Mouse (Mus musculus): ENCODE data around the gene Lingo1. TPM values are rescaled to one million over a fixed set of nuclear protein-coding genes. Genes with fewer than 3 reads are reported as not detected.

Gene Lingo1
- total RNA-seq, 2 experiments from 2014 or later: 224 to 247 TPM

DNA sequence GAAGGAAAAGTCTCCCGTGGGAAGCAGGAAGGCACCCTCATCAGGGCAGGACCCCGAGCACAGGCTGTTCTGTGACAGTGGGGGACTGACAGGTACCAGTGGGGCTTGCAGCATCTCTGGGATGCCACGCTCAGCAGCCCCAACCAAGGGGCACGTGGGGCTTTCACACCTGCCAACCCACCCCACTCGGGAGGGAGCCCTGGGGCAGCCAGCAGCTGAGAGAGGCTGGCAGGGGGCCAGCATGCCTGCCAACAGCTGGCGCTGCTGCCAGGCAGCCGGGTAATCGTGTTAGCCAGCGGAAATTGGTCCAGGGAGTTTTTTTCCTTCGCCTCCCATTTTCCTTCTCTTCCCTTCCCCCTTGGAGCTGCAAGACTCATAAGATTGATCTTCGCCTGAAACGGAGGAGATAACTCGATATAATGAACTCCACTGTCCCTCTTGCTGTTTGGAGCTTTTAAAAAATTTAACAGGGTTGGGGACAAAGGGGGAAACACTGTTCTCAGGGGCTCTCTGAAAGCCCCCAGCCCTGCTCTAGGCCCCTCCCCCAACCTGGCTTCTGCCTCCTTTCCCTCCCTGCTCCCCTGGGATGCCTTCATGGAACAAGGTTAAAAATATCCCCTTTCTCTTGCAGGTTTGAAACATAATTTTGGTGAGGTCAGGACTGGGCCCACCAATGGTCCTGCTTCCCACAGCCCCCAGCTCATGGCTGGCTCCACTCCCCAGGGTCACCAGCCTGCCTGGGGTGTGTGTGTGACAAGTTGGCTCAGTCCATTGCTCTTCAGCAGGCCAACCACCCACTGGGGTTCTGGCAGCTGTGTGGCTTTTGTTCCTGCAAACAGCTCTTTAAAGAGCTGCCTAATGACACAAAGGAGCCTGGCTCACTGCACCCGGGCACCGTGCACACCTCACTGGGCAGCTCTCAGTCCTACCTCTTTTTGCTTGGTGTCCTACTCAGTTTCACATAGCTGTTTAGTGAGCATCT, 68.3 kb downstream of the Lingo1 start:
- intact Hi-C loops (cut with DNase I): no loop called here
- peak; percentile 85 for DNase-seq

DNA sequence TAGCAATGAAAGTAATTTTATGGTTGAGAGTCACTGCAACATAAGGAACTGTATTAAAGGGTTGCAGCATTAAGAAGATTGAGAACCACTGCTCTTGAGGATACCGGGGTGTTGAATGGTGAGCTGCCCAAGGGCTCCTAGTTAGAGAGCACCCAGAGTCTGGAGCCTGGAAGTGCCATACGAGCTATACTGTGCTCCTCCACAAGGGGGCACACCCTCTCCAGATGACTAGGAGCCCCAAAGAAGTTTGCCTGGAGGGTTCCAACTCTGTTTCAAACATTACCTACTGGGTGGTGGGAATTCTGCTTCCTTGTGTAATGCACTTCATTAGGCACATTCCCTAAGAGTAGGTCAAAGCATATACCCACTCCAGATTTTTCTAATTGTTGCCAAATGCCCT, 70.5 kb downstream of the Lingo1 start:
- intact Hi-C loops (cut with DNase I): no loop called here

DNA sequence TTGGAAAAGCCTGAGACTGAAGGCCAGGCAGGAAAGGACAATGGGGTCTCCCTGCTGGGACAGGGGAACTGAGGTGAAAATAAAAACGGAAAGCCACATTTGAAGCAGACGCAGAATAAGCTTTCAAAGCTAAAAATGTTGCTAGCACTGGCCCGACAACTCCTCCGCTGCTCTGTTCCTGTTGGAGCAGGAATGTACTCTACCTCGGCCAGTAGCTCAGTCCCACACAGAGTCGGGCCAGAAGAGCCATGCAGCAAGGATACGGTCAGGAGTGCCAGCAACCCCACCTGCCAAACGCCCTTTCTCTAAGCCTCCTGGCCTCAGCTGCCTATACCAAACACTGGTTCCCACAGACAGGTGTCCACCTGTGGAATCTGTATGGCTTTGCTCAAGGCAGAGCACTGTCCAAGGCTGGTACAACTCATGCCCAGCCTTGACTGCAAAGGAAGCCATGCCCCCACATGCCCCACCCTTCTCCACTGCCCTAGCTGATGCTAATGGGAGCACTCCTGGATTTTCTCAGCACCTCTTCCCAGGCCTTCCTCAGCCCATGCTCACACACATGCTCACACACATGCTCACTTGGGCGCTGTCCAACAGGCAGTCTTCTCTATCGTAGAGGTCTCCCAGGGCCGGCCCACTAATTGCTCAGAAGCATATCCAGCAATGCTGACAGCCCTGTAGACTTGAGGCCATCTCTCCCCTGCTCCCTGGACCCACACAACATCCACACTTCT, 74.0 kb downstream of the Lingo1 start:
- peak; percentile 86 for DNase-seq
- intact Hi-C loops (cut with DNase I): no loop called here

More for the DNA sequence above, 70.5 kb downstream of the Lingo1 start:
- peak; percentile 66 for DNase-seq

DNA sequence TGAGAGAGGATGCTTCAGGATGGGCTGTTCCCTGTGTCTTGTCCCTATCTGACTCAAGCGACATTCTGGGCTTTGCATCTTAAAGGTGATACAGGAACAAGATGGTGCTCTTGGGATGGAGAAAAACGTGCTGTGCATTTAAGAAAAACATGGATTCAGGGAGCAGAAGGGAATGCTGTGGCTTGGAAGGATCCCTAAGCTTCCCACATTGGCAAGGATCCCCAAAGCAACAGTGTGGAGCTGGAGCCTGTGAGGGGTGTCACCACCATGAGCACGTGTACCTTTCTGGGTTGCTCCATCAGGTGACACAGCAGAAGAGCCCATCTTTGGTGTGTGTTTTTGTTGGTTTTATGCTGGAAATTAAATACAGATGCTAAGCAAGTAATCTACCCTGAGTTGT, 77.3 kb downstream of the Lingo1 start:
- DNase-seq: no peak
- intact Hi-C loops (cut with DNase I): no loop called here

DNA sequence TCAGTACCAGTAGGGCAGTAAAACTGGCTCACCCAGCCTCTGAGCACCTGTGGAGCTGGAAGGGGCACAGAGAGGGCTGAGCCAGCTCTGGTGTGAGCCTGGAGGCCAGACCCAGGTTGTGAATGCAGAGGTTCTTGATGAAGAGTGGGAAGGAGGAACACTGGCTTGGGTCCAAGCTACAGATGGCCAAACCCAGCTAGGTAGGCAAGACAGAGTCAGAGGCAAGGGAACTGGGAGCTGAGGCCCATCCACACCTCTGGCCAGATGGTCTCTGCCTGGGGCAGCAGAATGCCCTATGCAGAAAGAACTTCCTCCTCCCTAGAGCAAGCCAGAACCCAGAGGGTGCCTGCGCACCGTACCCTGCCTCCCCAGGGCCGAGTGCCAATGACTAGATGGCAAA, 79.7 kb downstream of the Lingo1 start:
- intact Hi-C loops (cut with DNase I): no loop called here
- DNase-seq: peak; percentile 31

GRCm38 (mm10) chr9:56716066-56716465, 80.2 kb downstream of the Lingo1 start:
- intact Hi-C loops (cut with DNase I): no loop called here
- no peak for DNase-seq

- intact Hi-C loops (cut with DNase I): no loop called here
- no peak for DNase-seq
These were observed 81.9 kb downstream of the Lingo1 start for GRCm38 (mm10) chr9:56714391-56714790.

DNA sequence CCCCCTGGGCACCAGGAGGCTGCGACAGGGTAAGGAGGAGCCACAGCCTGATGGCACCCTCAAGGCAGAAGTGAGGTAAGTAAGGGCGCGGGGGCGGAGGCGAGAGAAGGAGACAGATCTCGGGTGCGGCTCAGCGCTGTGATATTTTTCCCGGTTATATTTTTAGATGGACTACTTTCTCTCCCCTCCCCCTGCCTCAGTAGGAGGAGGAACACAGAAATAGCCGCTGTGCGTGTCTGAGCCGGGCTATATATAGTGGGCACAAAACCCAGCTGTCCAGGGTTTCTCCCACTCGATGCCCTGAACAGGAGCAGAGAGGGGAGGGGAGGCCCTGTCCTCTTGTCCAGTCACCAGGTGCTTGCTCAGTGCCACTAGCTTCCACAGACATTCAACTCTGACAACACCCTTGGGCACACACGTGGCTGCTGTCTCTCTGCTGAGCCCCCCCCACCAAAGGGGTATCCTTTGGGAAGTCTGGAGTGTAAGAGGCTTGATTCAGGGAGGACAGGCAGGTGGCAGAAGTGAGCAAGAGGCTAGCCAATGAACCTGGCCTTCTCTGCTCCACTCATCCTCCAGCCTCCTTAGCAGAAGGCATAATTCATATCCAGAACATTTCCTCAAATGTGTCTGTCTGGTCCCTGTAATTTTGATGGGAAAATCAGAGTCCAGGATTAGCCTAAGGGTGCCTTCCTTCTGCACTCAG, 83.5 kb downstream of the Lingo1 start:
- intact Hi-C loops (cut with DNase I): no loop called here
- no peak for DNase-seq

GRCm38 (mm10) chr9:56710958-56711357, 85.3 kb downstream of the Lingo1 start:
- DNase-seq: no peak
- intact Hi-C loops (cut with DNase I): no loop called here

DNA sequence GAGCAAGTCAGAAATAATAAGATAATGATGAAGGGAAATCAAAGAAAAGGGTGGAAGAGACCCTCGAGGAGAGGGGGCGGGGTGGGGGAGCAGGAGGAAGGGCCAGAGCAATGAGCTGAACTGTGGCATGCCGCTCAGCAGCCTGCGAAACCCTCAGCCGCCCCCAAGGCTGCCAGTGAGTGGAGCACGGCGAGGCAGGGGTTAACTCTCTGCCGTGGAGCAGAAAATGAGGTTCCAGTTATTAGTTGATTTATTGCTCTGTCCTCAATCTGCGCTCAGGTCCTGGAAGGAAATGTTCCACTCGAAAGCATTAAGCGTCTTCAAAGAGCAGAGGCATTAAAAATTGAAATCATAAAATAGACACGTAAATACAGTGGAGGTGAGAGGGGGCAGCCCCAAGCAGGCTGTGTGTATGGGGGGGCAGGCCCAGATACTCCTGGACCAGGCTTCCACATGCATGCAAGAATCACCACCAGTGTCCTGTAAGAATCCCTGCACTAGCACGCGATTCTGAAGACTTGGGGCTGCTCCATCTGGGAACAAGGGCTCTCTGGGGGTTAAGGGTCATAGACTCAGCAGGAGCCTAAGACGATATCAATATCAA, 89.7 kb downstream of the Lingo1 start:
- no peak for DNase-seq
- intact Hi-C loops (cut with DNase I): no loop called here

DNA sequence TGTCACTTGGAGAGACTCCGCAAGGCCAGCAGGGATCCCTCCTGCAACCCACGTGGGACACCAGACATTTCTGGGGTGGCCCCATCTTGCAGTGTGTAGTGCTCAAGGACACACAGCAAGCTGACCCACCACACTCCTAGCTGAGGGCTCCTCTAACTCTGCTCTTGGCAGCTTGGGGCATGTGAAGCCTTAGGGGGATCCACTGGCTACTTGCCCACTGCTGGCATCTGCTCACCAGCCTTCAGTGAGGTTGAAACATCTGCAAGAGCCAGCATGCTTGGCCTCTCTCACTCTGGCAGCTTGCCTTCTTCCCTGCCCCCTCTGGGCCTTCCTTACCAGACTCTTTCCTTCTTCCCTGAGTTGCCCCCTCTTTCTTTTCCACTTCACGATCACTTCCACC, 94.9 kb downstream of the Lingo1 start:
- DNase-seq: peak; percentile 95
- intact Hi-C loops (cut with DNase I): no loop called here

GRCm38 (mm10) chr9:56700866-56701265, 95.4 kb downstream of the Lingo1 start:
- DNase-seq: no peak
- intact Hi-C loops (cut with DNase I): no loop called here

DNA sequence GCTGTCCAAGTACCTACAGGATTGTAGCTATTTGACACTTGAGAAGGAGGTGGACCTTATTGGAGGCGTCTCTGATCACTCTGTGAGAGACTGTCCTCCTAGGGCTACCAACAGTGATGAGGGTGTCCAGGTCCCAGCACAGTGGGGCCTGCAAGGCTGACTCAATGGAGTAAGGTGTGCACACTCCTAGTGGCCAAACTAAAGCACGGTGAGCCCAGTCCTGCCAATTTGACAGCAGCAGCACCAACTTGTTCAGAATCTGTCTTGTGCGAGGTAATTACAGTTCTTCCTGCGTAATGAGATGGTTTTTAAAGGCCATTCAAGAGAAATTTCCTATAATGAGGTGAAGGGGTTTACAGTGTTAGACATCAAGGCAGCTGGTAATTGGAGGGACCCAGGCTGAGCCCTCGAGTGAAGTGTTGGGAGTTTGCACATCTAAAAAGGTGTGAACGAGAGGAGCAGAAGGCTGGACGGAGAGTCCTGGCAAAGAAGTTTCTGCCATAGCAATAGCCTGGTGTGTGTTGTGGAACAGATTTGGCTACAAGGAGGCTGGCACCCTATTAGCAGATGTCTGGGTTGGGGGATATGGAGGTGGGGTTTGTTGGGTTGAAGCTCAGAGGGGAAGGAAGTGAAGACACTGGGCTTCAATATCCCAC, 97.4 kb downstream of the Lingo1 start:
- intact Hi-C loops (cut with DNase I): no loop called here
- DNase-seq: no peak

GRCm38 (mm10) chr9:56694079-56694478, 102.2 kb downstream of the Lingo1 start:
- intact Hi-C loops (cut with DNase I): no loop called here
- DNase-seq: no peak

GRCm38 (mm10) chr9:56691226-56691625, 105.0 kb downstream of the Lingo1 start:
- intact Hi-C loops (cut with DNase I): no loop called here
- DNase-seq: no peak

- no peak for DNase-seq
- intact Hi-C loops (cut with DNase I): no loop called here
These were observed 105.6 kb downstream of the Lingo1 start for GRCm38 (mm10) chr9:56690679-56691078.

GRCm38 (mm10) chr9:56687490-56687889, 108.8 kb downstream of the Lingo1 start:
- no peak for DNase-seq
- intact Hi-C loops (cut with DNase I): no loop called here

DNA sequence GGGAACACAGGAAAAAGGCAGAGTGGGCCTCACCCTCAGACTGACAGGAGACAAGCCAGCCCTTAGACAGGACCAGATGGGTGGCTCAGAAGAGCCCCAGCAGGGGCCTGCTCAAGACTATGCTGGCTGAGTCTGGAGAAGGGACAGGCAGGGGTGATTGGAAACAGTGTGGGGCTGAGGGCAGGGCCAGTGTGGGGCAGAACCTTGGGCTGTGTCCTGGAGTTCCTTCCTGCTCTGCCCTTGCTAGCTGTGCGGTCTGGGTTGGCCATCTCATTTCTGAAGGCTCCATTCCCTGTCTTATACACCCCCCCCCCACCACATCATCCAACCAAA, 109.2 kb downstream of the Lingo1 start:
- DNase-seq: no peak
- intact Hi-C loops (cut with DNase I): no loop called here

DNA sequence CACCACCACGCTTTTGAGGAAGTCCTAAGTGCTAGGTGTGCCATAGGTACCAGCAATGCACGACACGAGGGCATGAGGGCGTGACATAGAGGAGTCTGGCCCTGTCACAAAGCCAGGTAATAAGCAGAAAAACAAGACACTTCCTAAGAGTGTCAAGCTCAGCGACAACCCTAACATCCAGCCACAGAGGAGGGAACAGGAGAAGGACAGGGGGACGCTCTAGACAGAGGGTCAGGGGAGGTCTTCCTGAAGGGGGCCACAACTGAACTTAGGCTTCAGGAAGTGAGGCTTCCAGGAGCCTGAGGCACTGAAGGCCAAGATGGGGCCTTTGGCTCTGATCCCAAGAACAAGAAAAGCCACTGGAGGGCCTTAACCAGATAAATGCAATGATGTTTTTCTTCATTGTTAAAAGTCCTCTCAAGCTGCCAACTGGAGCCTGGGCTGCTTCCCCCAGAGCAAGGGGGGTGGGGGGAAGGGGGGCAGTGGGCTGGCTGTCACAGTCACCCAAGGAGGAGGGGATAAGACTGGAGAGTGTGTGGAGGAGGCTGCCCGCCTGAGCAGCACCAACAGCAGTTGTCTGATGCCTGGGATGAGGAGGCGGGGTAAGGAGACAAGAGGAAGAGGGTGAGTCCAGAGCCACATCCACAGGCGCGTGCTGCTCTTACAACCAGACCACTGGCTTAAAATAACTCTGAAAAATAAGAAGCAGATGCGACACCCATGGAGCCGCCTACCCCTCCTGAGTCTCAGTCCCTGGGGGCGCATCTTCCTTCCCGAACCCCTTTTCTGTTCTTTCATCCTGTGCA, 109.7 kb downstream of the Lingo1 start:
- intact Hi-C loops (cut with DNase I): no loop called here
- DNase-seq: peak; percentile 56

GRCm38 (mm10) chr9:56682826-56683225, 113.4 kb downstream of the Lingo1 start:
- DNase-seq: no peak
- intact Hi-C loops (cut with DNase I): no loop called here

Measured in left cerebral cortex, postnatal 4 days (tissue).